Mouse (Mus musculus) lung, embryonic 16.5 days (tissue): ENCODE results near the gene Smim14. TPM values are rescaled to one million over a fixed set of nuclear protein-coding genes. Genes with fewer than 3 reads are reported as not detected.
A peak's percentile ranks its signal among the peaks of the same experiment; 100 is the strongest.
"Not testable (repeated sequence)": the region's sequence is repeated elsewhere in the genome, so short reads cannot be mapped to it uniquely, and the experiment has no call there.

Source experiments
- ATAC-seq: fragments of 200-750 bp; cut with Nextera tagmentation; 2 replicates; pipeline ENCODE4 v1.8.0; 2017; ENCODE audit warnings: low read depth, mild to moderate bottlenecking, moderate library complexity
- H3K27ac ChIP-seq: fragments of 300-500 bp; sonication (generic); 2 replicates; pipeline ENCODE4 v1.5.1; 2014; ENCODE audit warnings: mild to moderate bottlenecking, control low read depth, low read length
- H3K27me3 ChIP-seq: fragments of 300-500 bp; sonication (generic); 2 replicates; pipeline ENCODE4 v1.6.1; 2014; ENCODE audit warnings: low read depth, low read length, mixed read lengths; ENCODE audit not compliant: control insufficient read depth, insufficient read depth
- H3K36me3 ChIP-seq: fragments of 300-500 bp; sonication (generic); 2 replicates; pipeline ENCODE4 v1.6.1; 2014; ENCODE audit warnings: low read length; ENCODE audit not compliant: control insufficient read depth, insufficient read depth
- H3K4me1 ChIP-seq: fragments of 300-500 bp; sonication (generic); replicated peaks from 2 replicates; pipeline ENCODE4 v1.6.1; 2014; ENCODE audit warnings: low read length, mixed read lengths; ENCODE audit not compliant: control insufficient read depth, insufficient read depth
- H3K4me2 ChIP-seq: fragments of 300-500 bp; sonication (generic); 2 replicates; pipeline ENCODE4 v1.6.1; 2014; ENCODE audit warnings: low read depth, low read length, control low read depth
- H3K4me3 ChIP-seq: fragments of 300-500 bp; sonication (generic); 2 replicates; pipeline ENCODE4 v1.5.1; 2014; ENCODE audit warnings: mild to moderate bottlenecking, low read length, control low read depth
- H3K9ac ChIP-seq: fragments of 300-500 bp; sonication (generic); 2 replicates; pipeline ENCODE4 v1.6.1; 2014; ENCODE audit warnings: low read length, control low read depth
- H3K9me3 ChIP-seq: fragments of 300-500 bp; sonication (generic); 2 replicates; pipeline ENCODE4 v1.6.1; 2016; ENCODE audit warnings: low read length; ENCODE audit not compliant: control insufficient read depth
- WGBS: fragments of 180-500 bp; shearing (Covaris S2); extraction: QIAGEN DNeasy Blood & Tissue Kit; methylation state at CpG from one replicate; pipeline ENCODE4 v1.1.7; 2014; 5-methylcytosine and 5-hydroxymethylcytosine counted together
- polyA plus RNA-seq: library from polyadenylated mRNA; unstranded; fragments of >200 nt; fragmentation: Nextera tagmentation; extraction: Ambion mirVana; gene quantifications from 2 replicates; pipeline ENCODE4 v1.2.1, GENCODE M21; 2015

The Smim14 gene
- polyA plus RNA-seq, 1 experiment from 2014 or later: 104 TPM

DNA sequence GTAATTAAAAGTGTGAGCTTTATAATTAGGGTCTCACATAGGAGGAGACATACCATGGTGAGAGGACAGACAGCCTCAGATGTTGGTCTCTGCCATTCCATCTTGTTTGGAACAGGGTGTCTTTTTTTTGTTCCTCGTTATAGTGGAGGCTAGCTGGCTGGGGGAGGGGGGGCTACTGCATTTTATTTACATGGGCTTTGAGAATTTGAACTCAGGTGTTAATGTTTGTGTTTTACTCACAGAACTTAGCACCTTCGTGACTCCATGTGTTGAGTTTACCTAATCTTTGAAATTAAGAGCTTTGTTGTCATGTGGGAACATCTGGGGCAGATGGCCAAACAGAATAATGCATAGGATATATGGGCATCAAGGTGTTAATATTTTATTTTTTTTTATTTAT is 7.6 kb upstream of the Smim14 start:
- Histone ChIP-seq H3K9ac (no peak overlapping the region), H3K36me3 (no peaks in the 10 kb centered on the region), H3K27me3 (no peaks in the 10 kb centered on the region), H3K4me3 (no peak overlapping the region), H3K9me3 (no peaks in the 10 kb centered on the region), H3K27ac (no peak overlapping the region), H3K4me1 (no peaks in the 10 kb centered on the region), H3K4me2 (no peak overlapping the region)
- no peak for ATAC-seq
- 86% methylated on average over 2 of the region's 2 CpGs for WGBS

DNA sequence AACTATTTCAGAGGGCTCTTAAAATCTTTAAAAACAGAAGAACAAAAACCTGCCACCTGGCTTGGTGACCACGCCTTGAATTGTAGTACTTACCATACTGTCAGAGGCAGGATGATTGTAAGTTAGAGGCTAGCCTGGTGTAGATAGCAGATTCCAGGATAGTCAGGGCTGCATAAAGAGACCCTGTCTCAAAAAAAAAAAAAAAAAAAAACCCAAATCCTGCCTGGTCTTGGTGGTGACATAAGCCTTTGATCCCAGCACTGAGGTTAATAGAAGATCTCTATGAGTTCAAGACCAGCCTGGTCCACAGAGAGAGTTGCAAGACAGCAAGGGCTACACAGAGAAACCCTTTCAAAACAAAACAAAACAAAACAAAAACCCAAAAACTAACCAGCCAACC is 6.5 kb upstream of the Smim14 start:
- ATAC-seq: no peak
- Histone ChIP-seq H3K9ac (no peak overlapping the region), H3K9me3 (no peaks in the 10 kb centered on the region), H3K36me3 (no peaks in the 10 kb centered on the region), H3K4me2 (no peak overlapping the region), H3K27ac (no peak overlapping the region), H3K4me1 (peaks cover 6% of the 10 kb centered on the region), H3K27me3 (no peaks in the 10 kb centered on the region), H3K4me3 (no peak overlapping the region)
- WGBS: 89% methylated on average over 1 of the region's 1 CpGs

DNA sequence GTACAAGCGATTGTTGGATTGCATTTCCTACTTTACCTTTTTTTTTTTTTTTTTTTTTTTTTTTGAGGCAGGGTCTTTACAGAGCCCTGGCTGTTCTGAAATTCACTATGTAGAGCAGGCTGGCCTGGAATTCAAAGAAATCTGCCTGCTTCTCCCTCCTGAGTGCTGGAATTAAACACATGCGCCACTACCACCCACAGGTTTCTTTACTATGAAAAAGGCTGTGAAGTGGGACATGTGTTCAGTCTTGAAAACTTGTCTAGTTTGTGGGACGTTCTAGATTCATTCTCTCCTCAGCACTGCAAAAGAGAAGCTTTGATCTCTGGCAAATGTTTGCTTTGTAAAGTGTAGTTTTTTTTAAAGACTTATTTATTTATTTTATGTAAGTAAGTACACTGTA is 4.9 kb upstream of the Smim14 start:
- no peaks in the 10 kb centered on the region for H3K9me3 ChIP-seq
- no peaks in the 10 kb centered on the region for H3K36me3 ChIP-seq
- H3K4me3 ChIP-seq: no peak overlapping the region
- H3K4me1 ChIP-seq: peaks cover 6% of the 10 kb centered on the region
- no peaks in the 10 kb centered on the region for H3K27me3 ChIP-seq
- 68% methylated on average over 3 of the region's 3 CpGs for WGBS
- H3K9ac ChIP-seq: no peak overlapping the region
- H3K27ac ChIP-seq: no peak overlapping the region
- no peak for ATAC-seq
- H3K4me2 ChIP-seq: no peak overlapping the region

DNA sequence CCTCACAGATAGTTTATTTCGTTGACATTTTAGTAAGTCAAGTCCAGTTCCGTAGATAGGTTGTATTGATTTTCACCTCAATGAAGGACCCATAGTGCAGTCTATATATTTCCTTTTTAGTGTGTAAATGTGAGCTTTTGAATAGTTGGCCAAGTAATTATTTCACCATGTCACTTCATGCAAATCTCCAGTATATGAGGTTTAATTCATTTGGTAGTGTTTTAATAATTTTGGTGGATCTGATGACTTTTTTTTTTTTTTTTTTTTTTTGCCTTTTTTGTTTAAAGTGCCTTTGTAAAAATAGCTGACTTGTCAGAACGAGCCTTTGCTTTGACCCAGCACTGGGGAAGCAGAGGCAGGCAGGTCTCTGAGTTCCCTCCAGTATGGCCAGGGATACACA is 2.8 kb upstream of the Smim14 start:
- H3K9ac ChIP-seq: no peak overlapping the region
- ATAC-seq: no peak
- WGBS: 91% methylated on average over 3 of the region's 3 CpGs
- H3K9me3 ChIP-seq: no peaks in the 10 kb centered on the region
- no peaks in the 10 kb centered on the region for H3K36me3 ChIP-seq
- no peak overlapping the region for H3K27ac ChIP-seq
- no peak overlapping the region for H3K4me3 ChIP-seq
- no peak overlapping the region for H3K4me2 ChIP-seq
- H3K27me3 ChIP-seq: no peaks in the 10 kb centered on the region
- H3K4me1 ChIP-seq: peaks cover 6% of the 10 kb centered on the region

DNA sequence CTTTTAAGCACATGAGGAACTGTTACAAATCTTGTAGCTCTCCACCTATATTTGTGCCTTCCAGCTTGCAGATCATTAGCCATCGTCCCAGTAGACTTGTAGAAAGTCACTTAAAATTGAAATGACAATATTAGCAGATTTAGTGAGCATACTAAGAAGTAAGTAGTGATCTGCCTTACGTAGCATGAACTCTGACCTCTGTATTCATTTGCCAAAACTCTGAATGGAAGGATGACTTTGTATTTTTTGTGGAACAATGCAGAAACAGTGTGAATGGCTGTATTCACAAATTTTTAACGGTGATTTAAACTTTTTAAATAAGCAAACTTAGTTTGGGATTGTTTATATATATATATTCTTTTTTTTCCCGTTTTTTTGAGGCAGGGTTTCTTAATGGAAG is 1.8 kb upstream of the Smim14 start:
- WGBS: 26% methylated on average over 4 of the region's 4 CpGs

DNA sequence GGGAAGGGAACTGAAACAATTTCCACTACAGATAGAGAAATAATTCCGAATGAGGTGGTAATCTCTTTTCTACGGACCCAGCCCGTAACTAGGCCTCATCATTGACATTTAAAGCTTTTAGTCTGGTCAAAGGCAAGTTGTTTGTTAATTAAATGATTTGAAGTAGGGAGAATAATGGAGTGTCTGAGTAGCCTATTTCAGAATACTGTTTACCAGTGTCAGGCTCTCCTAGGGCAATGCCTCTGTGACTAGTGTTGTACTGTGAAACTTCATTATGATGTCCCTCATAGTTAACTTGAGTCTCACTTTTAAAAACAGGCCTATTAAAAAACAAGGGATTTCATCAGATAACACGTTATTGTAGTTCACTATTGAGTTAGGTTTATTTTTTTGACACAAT is 1.1 kb upstream of the Smim14 start:
- Histone ChIP-seq H3K9me3 (no peaks in the 10 kb centered on the region), H3K27me3 (no peaks in the 10 kb centered on the region), H3K4me3 (peak overlapping the region; percentile 64), H3K27ac (peak overlapping the region; percentile 99), H3K4me2 (peak overlapping the region; percentile 79), H3K9ac (peak overlapping the region; percentile 83), H3K36me3 (no peaks in the 10 kb centered on the region), H3K4me1 (peaks cover 14% of the 10 kb centered on the region)
- 0% methylated on average over 4 of the region's 4 CpGs for WGBS
- ATAC-seq: no peak

More for the DNA sequence above, 1.8 kb upstream of the Smim14 start:
- Histone ChIP-seq H3K27me3 (no peaks in the 10 kb centered on the region), H3K4me3 (peak overlapping the region; percentile 34), H3K9me3 (no peaks in the 10 kb centered on the region), H3K9ac (peak overlapping the region; percentile 45; the same call in 1 of the 2 replicates), H3K36me3 (no peaks in the 10 kb centered on the region), H3K4me2 (peak overlapping the region; percentile 62), H3K27ac (no peak overlapping the region), H3K4me1 (peaks cover 14% of the 10 kb centered on the region)
- no peak for ATAC-seq

DNA sequence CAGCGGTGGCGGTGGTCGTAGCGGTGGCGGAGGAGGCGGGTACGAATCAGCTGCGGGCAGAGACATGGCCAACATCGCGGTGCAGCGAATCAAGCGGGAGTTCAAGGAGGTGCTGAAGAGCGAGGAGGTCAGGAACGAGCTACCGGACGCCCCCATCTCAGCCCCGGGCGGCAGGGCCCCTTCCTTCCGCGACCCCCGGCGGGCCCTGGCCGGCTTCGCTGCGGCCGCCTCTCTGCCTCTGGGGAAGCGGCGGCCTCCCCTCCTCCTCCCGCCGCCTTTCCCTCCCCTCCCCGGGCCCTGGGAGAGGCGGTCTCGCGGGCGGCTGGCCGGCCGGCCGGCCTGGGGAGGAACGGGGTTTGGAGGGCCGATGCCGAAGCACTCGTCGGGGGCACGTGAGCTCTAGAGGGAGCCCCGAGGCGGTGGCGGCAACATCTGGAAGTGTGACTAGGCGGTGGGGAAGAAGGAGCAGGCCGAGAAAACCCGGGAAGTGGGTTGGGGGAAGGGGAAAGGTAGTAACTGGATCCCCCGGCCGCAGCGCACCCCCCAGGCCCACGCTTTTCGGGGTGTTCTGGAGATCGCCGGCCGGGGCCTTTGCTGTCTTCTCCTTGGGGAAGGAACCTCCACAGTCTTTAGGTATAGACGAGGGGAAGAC is 562 bp upstream of the Smim14 start:
- peak overlapping the region; percentile 83 for H3K9ac ChIP-seq
- H3K27me3 ChIP-seq: no peaks in the 10 kb centered on the region
- peaks cover 14% of the 10 kb centered on the region for H3K4me1 ChIP-seq
- WGBS: 1% methylated on average over 52 of the region's 59 CpGs
- peak overlapping the region; percentile 79 for H3K4me2 ChIP-seq
- ATAC-seq: peak; percentile 69
- no peaks in the 10 kb centered on the region for H3K9me3 ChIP-seq
- peak overlapping the region; percentile 64 for H3K4me3 ChIP-seq
- H3K27ac ChIP-seq: peak overlapping the region; percentile 99
- no peaks in the 10 kb centered on the region for H3K36me3 ChIP-seq

DNA sequence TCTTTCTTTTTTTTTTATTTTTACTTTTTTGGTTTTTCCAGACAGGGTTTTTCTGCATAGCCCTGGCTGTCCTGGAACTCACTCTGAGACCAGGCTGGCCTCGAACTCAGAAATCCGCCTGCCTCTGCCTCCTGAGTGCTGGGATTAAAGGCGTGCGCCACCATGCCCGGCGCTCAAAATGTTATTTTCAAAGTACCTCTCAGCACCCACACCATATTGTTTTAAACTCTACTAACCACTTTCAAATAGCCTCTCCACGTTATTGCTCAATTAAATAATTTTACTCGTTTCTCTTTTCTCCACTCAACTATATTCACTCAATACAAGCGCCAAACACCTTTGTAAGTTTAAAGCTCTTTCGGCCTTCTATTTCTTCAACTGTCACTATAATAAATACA is 917 bp downstream of the Smim14 start:
- WGBS: 73% methylated on average over 10 of the region's 10 CpGs

DNA sequence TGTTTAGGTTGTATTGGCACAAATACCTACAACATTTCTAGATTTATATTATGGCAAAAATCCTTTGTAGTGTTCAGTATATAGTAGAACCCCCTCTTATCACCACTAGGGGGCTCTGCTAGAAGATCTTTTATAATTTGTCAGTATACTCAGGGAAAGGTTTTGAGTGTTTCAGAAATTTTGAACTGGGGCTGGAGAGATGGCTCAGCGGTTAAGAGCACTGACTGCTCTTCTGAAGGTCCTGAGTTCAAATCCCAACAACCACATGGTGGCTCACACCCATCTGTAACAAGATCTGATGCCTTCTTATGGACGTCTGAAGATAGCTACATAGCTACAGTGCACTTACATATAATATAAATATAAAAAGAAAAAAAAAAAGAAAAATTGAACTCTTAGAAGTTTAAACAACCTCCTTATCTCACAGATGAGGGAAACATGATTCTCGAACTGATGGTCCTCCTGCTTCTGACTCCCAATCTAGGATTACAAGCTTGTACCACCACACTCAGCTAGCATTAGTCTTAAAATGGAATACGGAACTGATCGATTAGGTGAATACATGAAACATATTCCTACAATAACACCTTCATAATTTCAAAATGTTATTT is 1.4 kb downstream of the Smim14 start:
- 53% methylated on average over 5 of the region's 5 CpGs for WGBS
- Histone ChIP-seq H3K9me3 (no peaks in the 10 kb centered on the region), H3K9ac (no peak overlapping the region), H3K4me3 (no peak overlapping the region), H3K27me3 (no peaks in the 10 kb centered on the region), H3K4me2 (no peak overlapping the region), H3K27ac (no peak overlapping the region; the same call in 1 of the 2 replicates), H3K4me1 (peaks cover 14% of the 10 kb centered on the region), H3K36me3 (no peaks in the 10 kb centered on the region)
- no peak; the same call in 1 of the 2 replicates for ATAC-seq

More for the DNA sequence above, 917 bp downstream of the Smim14 start:
- H3K4me1 ChIP-seq: peaks cover 14% of the 10 kb centered on the region
- not testable (repeated sequence) for H3K27me3 ChIP-seq, H3K36me3 ChIP-seq, H3K9me3 ChIP-seq, ATAC-seq
- H3K9ac ChIP-seq: peak overlapping the region; percentile 83
- peak overlapping the region; percentile 64 for H3K4me3 ChIP-seq
- peak overlapping the region; percentile 99 for H3K27ac ChIP-seq
- H3K4me2 ChIP-seq: peak overlapping the region; percentile 79
